Mouse (Mus musculus): ENCODE measurements around the gene Cdcp1. TPM values are rescaled to one million over a fixed set of nuclear protein-coding genes. Genes with fewer than 3 reads are reported as not detected.

Gene Cdcp1
- polyA plus RNA-seq, 1 experiment from 2014 or later, result 0.19 TPM

DNA sequence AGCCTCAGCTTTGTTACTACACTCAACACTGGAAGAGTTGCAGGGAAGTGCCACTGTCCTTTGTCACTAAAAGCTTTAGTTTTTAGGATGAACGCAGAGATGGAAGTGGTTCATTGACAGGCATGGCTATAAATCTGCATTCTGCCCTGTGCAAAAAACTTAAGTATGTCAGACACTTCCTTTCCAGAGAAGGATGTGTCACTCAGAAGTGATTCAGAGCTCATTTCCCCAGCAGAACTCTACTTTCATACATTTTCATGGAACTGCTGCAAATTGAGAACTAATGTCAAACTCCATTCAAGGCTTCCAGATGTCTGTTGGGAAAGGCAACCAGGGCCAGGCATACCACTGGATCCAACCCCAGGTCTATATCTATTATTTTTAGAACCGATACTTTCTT lies 27.6 kb downstream of the Cdcp1 start:
- ATAC-seq, result no peak
- no peak overlapping the region for H3K27ac ChIP-seq (ENCODE audit: low read length)
- no peak overlapping the region for H3K4me3 ChIP-seq (ENCODE audit: low read depth, low read length)
- 95% methylated on average over 2 of the region's 2 CpGs for WGBS
- H3K27me3 ChIP-seq (ENCODE audit: control insufficient read depth, insufficient read depth, low read depth, low read length), result no peaks in the 10 kb centered on the region
- H3K4me1 ChIP-seq (ENCODE audit: control insufficient read depth, insufficient read depth, low read length), result no peaks in the 10 kb centered on the region
- H3K9ac ChIP-seq (ENCODE audit: low read depth, low read length), result no peak overlapping the region
- H3K36me3 ChIP-seq (ENCODE audit: control insufficient read depth, insufficient read depth, low read length), result no peaks in the 10 kb centered on the region
- H3K9me3 ChIP-seq (replicated peaks; ENCODE audit: control insufficient read depth, low read length, poor library complexity, severe bottlenecking), result no peaks in the 10 kb centered on the region
- no peak overlapping the region for H3K4me2 ChIP-seq (ENCODE audit: low read length)

DNA sequence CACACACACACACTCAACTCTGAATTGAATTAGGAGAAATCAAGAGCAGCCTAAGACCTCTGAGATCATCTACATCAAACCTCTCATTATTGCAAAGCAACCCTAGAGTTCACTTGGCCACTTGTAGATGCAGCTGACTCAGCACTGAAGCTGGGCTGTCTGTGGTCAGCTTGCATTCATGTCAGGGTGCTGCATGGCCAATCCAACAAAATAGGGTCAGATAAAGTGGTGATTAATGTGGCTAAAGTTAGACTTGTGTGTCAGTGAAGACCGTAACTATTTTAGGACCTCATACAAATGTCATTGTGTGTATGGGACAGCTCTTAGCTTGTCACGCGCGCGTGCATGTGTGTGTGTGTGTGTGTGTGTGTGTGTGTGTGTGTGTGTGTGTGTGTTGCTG lies 28.2 kb downstream of the Cdcp1 start:
- Histone ChIP-seq H3K9ac (ENCODE audit: low read depth, low read length) (no peak overlapping the region), H3K4me3 (ENCODE audit: low read depth, low read length) (no peak overlapping the region), H3K36me3 (ENCODE audit: control insufficient read depth, insufficient read depth, low read length) (no peaks in the 10 kb centered on the region), H3K4me1 (ENCODE audit: control insufficient read depth, insufficient read depth, low read length) (no peaks in the 10 kb centered on the region), H3K27ac (ENCODE audit: low read length) (no peak overlapping the region), H3K27me3 (ENCODE audit: control insufficient read depth, insufficient read depth, low read depth, low read length) (no peaks in the 10 kb centered on the region), H3K9me3 (replicated peaks; ENCODE audit: control insufficient read depth, low read length, poor library complexity, severe bottlenecking) (no peaks in the 10 kb centered on the region), H3K4me2 (ENCODE audit: low read length) (no peak overlapping the region)
- ATAC-seq, result no peak
- over 99% methylated on average over 5 of the region's 5 CpGs for WGBS

DNA sequence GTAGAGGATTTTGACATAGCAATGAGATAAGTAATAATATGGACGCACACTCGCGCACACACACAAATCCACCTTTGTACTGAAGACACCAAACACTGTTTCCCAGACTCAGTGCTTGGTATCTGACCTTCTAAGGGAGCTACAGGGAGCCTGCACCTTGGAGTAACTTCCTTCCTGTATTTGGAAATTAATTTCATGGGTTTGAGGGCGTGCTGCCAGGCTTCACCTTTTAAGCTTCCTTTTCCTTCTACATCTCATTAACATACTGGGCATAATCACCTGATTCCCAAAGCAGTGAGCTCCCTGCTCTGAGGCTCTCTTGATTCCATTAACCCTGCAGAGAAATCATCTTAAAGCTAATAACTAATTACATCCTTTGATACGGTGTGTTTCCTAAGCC lies 29.7 kb downstream of the Cdcp1 start:
- H3K27ac ChIP-seq (ENCODE audit: low read length), result no peak overlapping the region
- 79% methylated on average over 5 of the region's 5 CpGs for WGBS
- no peaks in the 10 kb centered on the region for H3K27me3 ChIP-seq (ENCODE audit: control insufficient read depth, insufficient read depth, low read depth, low read length)
- H3K36me3 ChIP-seq (ENCODE audit: control insufficient read depth, insufficient read depth, low read length), result no peaks in the 10 kb centered on the region
- no peak for ATAC-seq
- H3K4me1 ChIP-seq (ENCODE audit: control insufficient read depth, insufficient read depth, low read length), result no peaks in the 10 kb centered on the region
- H3K4me3 ChIP-seq (ENCODE audit: low read depth, low read length), result no peak overlapping the region
- H3K9ac ChIP-seq (ENCODE audit: low read depth, low read length), result no peak overlapping the region
- H3K9me3 ChIP-seq (replicated peaks; ENCODE audit: control insufficient read depth, low read length, poor library complexity, severe bottlenecking), result no peaks in the 10 kb centered on the region
- H3K4me2 ChIP-seq (ENCODE audit: low read length), result no peak overlapping the region

DNA sequence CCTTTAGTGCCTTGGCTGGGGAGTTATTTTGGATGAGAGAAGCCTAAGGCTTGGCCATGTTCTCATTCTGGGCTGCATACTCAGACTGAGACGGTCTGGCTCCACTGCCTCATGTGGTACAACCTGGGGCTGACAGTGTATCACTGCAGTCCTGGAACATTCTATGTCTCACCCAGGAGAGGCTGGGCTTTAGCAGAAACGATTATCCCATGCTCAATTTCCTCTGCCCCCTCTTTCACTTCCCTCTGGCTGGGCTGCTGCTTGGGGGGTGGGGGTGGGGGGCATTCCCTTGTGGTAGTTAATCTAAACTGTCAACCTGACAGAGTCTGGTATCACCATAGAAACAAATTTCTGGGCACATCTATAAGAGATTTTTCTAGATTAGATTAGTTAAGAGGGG lies 30.3 kb downstream of the Cdcp1 start:
- no peaks in the 10 kb centered on the region for H3K9me3 ChIP-seq (replicated peaks; ENCODE audit: control insufficient read depth, low read length, poor library complexity, severe bottlenecking)
- no peaks in the 10 kb centered on the region for H3K36me3 ChIP-seq (ENCODE audit: control insufficient read depth, insufficient read depth, low read length)
- 60% methylated on average over 2 of the region's 2 CpGs for whole genome bisulfite sequencing
- no peak overlapping the region for H3K4me2 ChIP-seq (ENCODE audit: low read length)
- no peak overlapping the region for H3K4me3 ChIP-seq (ENCODE audit: low read depth, low read length)
- H3K4me1 ChIP-seq (ENCODE audit: control insufficient read depth, insufficient read depth, low read length), result no peaks in the 10 kb centered on the region
- ATAC-seq, result no peak
- no peaks in the 10 kb centered on the region for H3K27me3 ChIP-seq (ENCODE audit: control insufficient read depth, insufficient read depth, low read depth, low read length)
- H3K9ac ChIP-seq (ENCODE audit: low read depth, low read length), result no peak overlapping the region
- no peak overlapping the region for H3K27ac ChIP-seq (ENCODE audit: low read length)

DNA sequence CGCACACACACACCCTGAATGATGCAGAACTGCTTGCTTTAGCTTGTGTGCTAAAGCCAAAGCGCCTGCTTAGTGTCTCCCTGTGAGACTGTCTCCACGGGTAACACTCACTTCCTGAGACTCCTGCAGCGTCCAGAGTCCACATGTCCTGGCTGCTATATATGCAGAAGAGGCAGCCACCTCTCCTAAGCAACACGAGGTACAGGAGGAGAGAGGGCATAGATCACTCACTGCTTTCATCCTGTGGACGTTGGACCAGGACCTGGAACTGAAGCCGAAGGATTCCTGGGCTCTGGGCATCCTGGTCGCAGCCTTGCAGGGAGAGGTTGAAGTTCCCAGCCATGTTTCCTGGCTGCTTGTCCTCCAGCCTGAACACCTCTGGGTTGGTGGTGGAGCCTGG lies 32.6 kb downstream of the Cdcp1 start:
- WGBS, result 79% methylated on average over 8 of the region's 8 CpGs
- no peak for ATAC-seq
- no peaks in the 10 kb centered on the region for H3K9me3 ChIP-seq (replicated peaks; ENCODE audit: control insufficient read depth, low read length, poor library complexity, severe bottlenecking)
- H3K4me1 ChIP-seq (ENCODE audit: control insufficient read depth, insufficient read depth, low read length), result no peaks in the 10 kb centered on the region
- no peak overlapping the region for H3K4me3 ChIP-seq (ENCODE audit: low read depth, low read length)
- no peak overlapping the region for H3K4me2 ChIP-seq (ENCODE audit: low read length)
- H3K27me3 ChIP-seq (ENCODE audit: control insufficient read depth, insufficient read depth, low read depth, low read length), result no peaks in the 10 kb centered on the region
- H3K9ac ChIP-seq (ENCODE audit: low read depth, low read length), result no peak overlapping the region
- H3K27ac ChIP-seq (ENCODE audit: low read length), result no peak overlapping the region
- no peaks in the 10 kb centered on the region for H3K36me3 ChIP-seq (ENCODE audit: control insufficient read depth, insufficient read depth, low read length)

DNA sequence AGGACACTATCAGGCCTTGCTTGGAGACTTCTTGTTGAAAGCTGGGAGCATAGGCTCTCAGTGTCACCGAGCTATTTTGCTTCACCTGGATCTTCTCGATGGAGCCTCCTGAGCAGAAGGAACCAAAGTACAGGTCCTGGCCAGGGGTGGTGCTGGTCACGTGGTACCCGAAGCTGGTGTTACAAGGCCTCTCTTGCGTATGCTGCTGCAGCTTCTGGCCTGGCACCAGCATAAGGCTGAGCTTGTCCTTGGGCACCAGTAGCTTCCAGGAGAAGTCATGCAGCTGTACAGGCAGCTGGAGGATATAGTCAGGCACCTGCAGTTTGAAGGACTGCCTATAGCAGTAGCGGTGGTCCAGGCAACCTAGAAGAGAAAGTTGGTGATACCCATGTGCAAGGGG lies 35.8 kb downstream of the Cdcp1 start:
- Histone ChIP-seq H3K4me3 (ENCODE audit: low read depth, low read length) (no peak overlapping the region), H3K4me2 (ENCODE audit: low read length) (no peak overlapping the region), H3K27me3 (ENCODE audit: control insufficient read depth, insufficient read depth, low read depth, low read length) (no peaks in the 10 kb centered on the region), H3K4me1 (ENCODE audit: control insufficient read depth, insufficient read depth, low read length) (no peaks in the 10 kb centered on the region), H3K9ac (ENCODE audit: low read depth, low read length) (no peak overlapping the region), H3K27ac (ENCODE audit: low read length) (no peak overlapping the region), H3K9me3 (replicated peaks; ENCODE audit: control insufficient read depth, low read length, poor library complexity, severe bottlenecking) (no peaks in the 10 kb centered on the region), H3K36me3 (ENCODE audit: control insufficient read depth, insufficient read depth, low read length) (no peaks in the 10 kb centered on the region)
- WGBS, result 93% methylated on average over 6 of the region's 6 CpGs
- ATAC-seq, result no peak

DNA sequence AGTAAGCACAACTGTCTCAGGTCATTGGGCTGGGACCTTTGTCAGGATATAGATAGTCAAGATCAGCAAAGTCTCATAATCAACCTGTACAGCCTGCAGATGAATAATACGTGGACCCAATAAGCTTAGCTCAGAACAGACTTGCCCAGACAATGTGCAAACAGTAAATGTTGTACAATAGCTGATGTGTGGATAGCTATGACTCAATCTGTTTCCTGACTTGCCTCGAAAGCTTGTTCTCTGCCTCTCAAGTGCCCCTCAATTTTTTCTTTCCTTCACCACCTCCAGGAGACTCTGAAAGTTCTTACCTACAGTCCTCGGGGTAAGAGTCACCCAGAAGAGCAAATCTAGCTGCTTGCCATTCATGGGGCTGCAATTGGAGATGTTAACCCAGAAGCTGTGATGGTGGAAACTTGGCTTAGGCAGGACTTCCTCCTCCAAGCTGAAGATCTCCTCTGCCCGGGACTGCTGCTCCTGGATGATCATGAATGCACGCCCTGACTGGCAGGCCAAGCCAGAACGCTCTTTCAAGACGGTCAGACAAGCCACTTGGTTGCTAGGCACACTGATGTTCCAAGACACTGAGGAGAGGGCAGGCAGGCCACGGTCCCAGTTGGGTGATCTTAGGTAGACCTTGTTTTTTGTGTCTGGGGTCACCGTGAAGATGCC lies 38.3 kb downstream of the Cdcp1 start:
- Histone ChIP-seq H3K27me3 (ENCODE audit: control insufficient read depth, insufficient read depth, low read depth, low read length) (no peaks in the 10 kb centered on the region), H3K36me3 (ENCODE audit: control insufficient read depth, insufficient read depth, low read length) (no peaks in the 10 kb centered on the region), H3K27ac (ENCODE audit: low read length) (no peak overlapping the region), H3K4me1 (ENCODE audit: control insufficient read depth, insufficient read depth, low read length) (no peaks in the 10 kb centered on the region), H3K4me2 (ENCODE audit: low read length) (no peak overlapping the region), H3K9ac (ENCODE audit: low read depth, low read length) (no peak overlapping the region), H3K9me3 (replicated peaks; ENCODE audit: control insufficient read depth, low read length, poor library complexity, severe bottlenecking) (no peaks in the 10 kb centered on the region), H3K4me3 (ENCODE audit: low read depth, low read length) (no peak overlapping the region)
- WGBS, result 86% methylated on average over 9 of the region's 9 CpGs
- no peak for ATAC-seq

DNA sequence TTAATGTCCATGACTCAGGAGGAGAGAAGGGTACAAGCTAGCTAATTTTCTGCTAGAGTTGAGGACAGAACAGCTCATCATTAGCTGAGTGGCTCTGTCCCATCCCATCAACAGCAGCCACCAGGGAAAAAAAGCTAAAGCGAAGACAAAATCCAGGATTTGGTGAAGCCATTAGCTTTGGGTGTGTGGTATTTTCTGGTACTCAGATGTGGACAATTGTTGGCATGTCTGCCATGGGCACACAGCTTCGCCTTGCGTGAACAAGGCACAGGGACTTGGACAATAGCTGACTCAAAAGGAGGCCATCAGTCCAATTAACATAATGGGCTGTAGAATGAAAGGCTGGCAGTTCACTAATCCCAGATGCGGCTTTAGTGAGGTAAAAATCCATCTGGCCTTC lies 41.5 kb downstream of the Cdcp1 start:
- no peaks in the 10 kb centered on the region for H3K9me3 ChIP-seq (replicated peaks; ENCODE audit: control insufficient read depth, low read length, poor library complexity, severe bottlenecking)
- WGBS, result 24% methylated on average over 4 of the region's 4 CpGs
- H3K4me3 ChIP-seq (ENCODE audit: low read depth, low read length), result no peak overlapping the region
- H3K36me3 ChIP-seq (ENCODE audit: control insufficient read depth, insufficient read depth, low read length), result no peaks in the 10 kb centered on the region
- no peak for ATAC-seq
- H3K4me1 ChIP-seq (ENCODE audit: control insufficient read depth, insufficient read depth, low read length), result no peaks in the 10 kb centered on the region
- no peak overlapping the region for H3K9ac ChIP-seq (ENCODE audit: low read depth, low read length)
- H3K27me3 ChIP-seq (ENCODE audit: control insufficient read depth, insufficient read depth, low read depth, low read length), result no peaks in the 10 kb centered on the region
- no peak overlapping the region for H3K27ac ChIP-seq (ENCODE audit: low read length)
- H3K4me2 ChIP-seq (ENCODE audit: low read length), result no peak overlapping the region

DNA sequence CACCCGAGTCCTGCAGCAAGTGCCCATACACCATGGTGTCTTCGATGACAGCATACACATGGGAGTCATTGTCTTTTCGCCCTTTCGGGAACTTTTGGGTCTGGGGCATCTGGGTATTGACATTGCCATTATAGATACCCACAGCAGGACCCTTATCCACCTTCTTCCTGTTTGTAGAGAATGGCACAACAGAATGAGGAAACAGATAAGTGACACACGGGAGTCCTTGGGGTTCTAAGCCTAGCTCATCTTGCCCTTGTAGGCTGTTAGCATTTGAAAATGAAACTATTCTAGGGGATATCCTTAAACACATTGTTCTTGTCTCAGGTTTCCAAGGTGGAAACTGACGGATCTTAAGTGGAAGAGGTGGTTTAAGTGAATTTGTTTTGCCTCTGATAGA lies 42.1 kb downstream of the Cdcp1 start:
- 90% methylated on average over 6 of the region's 6 CpGs for WGBS
- Histone ChIP-seq H3K36me3 (ENCODE audit: control insufficient read depth, insufficient read depth, low read length) (no peaks in the 10 kb centered on the region), H3K27me3 (ENCODE audit: control insufficient read depth, insufficient read depth, low read depth, low read length) (no peaks in the 10 kb centered on the region), H3K27ac (ENCODE audit: low read length) (no peak overlapping the region), H3K4me3 (ENCODE audit: low read depth, low read length) (no peak overlapping the region), H3K4me1 (ENCODE audit: control insufficient read depth, insufficient read depth, low read length) (no peaks in the 10 kb centered on the region), H3K9me3 (replicated peaks; ENCODE audit: control insufficient read depth, low read length, poor library complexity, severe bottlenecking) (no peaks in the 10 kb centered on the region), H3K9ac (ENCODE audit: low read depth, low read length) (no peak overlapping the region), H3K4me2 (ENCODE audit: low read length) (no peak overlapping the region)
- ATAC-seq, result no peak
